Mouse (Mus musculus) frontal cortex, adult (tissue): ENCODE results near the gene Gm21773.
"Not testable (repeated sequence)": the region's sequence is repeated elsewhere in the genome, so short reads cannot be mapped to it uniquely, and the experiment has no call there.

Source experiments
- ATAC-seq: cut with Nextera tagmentation; 2 replicates; pipeline ENCODE4 v1.9.2; 2017; ENCODE audit warnings: mild to moderate bottlenecking, moderate library complexity, mixed read lengths; ENCODE audit not compliant: low TSS enrichment

The Gm21773 gene

DNA sequence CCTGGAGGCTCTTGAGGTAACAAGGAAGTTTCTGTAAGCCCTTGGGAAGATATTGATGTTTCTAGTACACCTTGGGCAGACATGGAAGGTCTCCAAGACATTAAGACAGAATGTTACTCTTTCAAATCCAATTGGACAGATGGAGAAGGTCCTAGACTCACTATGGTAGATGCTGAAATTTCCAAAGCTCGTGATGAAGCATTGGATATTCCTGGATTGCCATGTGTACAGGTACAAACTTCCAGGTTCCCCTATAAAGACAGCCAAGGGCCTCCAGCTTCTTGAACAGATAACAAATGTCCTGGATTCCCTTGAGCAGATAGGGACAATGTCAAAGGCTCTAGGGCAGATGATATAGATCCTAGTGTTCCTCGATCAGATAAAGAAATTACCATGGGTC, at the start of gene Gm21773:
Gene Gm21773 (minus strand): TSS at position 101 of the 400 bp plus-strand sequence.
- ATAC-seq, result not testable (repeated sequence)
